Mouse (Mus musculus) left cerebral cortex, postnatal 14 days (tissue): ENCODE measurements around the gene Ndufb5. TPM values are rescaled to one million over a fixed set of nuclear protein-coding genes. Genes with fewer than 3 reads are reported as not detected.
A peak's percentile ranks its signal among the peaks of the same experiment; 100 is the strongest.
"Not testable (repeated sequence)": the region's sequence is repeated elsewhere in the genome, so short reads cannot be mapped to it uniquely, and the experiment has no call there.

Source experiments
- DNase-seq, 2 experiments: peaks; one replicate each; pipeline ENCODE4 v3.0.0; 2021 to 2022; ENCODE audit warnings: low spot score in 2 of 2, mixed read lengths in 1 of 2
- intact Hi-C: fragments of 180-260 bp; cut with DNase I; formaldehyde crosslinking; loops from one replicate; pipeline ENCODE4 v1.15.1; 2025
- long read RNA-seq, 2 experiments: library from polyadenylated mRNA; stranded (forward); transcript quantifications; one replicate each; pipeline ENCODE4 v2.0.0; 2021
- total RNA-seq, 2 experiments: library from RNA; stranded (reverse); gene quantifications; 2 replicates each; pipeline ENCODE4 v1.2.3; 2021

Ndufb5 gene
- 100 to 1,000 TPM; 187 to 207 TPM for total RNA-seq
- long read RNA-seq, experiment 1, transcript Ndufb5-204 (6 exons, 1,079 nt), result major isoform, 107 of 109 reads
- long read RNA-seq, experiment 1, partial matches to known transcripts, result 1 of 109 reads
- long read RNA-seq, experiment 1, other reads (novel, unspliced or antisense), result 1 of 109 reads
- long read RNA-seq, experiment 2, transcript Ndufb5-204 (6 exons, 1,079 nt), result major isoform, 89 of 95 reads
- long read RNA-seq, experiment 2, partial matches to known transcripts, result 2 of 95 reads
- long read RNA-seq, experiment 2, other reads (novel, unspliced or antisense), result 2 of 95 reads

DNA sequence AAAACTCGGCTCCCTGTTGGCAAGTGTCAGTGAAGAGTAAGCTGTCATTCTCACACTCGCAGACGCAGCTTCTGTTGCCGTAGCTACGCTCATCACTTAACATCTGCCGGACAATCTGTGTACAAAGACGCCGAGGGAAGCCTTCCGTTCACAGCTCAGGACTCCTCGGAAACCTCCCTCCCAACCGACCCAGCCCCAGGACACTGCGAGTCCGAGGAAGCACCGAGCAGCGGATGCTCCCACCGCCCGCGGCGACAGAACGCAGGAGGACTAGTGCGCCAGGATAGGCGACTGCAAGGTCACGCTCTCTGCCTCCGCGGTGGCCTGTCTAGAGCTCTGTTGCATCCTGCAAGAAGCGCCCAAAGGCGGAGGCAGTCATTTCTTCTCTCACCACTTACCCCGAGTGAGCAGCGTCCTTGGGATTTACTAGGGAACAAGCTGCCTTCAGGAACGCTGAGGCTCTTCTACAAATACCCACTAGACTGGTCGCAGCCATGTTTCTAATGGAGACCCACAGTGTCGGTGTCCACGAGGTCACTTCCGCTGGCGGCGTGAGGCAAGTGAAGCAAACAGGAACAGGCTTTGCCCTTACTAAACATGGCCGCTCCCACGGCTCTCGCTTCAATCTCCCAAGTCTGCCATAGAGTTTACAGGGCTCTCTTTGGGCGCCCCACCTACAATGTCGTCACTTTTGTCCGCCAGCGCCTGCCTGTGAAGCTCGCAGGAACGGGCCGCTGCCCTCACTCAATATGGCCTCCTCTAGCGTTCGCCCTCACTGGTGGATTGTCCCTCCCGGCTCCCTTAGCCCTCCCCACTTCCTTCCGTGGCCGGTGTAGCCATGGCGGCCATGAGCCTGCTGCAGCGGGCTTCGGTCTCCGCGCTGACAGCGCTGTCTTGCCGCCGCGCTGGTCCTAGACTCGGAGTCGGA, at the start of gene Ndufb5:
Gene Ndufb5 (plus strand): TSS at position 747 of the 928 bp plus-strand sequence.
- intact Hi-C loops, result loop anchor here (5.0 kb wide), 2 partner anchors 81 to 1066 kb away; partner anchors contain the start of gene Usp13
- peak; percentile 99 for DNase-seq

DNA sequence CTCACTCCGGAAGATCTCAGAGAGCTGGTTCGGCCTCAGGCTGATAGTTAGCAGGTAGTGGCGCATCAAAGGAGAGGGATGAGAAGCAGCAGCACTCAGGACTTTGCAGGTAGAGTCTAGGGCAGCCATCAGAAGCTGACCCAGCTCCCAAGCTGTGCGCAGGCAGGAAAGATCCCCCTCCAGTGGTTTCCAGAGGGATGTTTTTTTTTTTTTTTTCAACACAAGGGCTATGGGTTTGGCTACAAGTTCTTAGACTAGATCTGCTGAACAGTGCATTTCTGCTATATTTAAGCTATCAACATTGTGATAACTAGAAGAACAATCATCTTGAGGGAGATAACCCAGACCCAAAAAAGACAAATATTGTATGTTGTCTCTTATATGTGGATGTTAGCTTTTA, 49.6 kb upstream of the Ndufb5 start:
- DNase-seq, result no peak
- intact Hi-C loops, result no loop called here

DNA sequence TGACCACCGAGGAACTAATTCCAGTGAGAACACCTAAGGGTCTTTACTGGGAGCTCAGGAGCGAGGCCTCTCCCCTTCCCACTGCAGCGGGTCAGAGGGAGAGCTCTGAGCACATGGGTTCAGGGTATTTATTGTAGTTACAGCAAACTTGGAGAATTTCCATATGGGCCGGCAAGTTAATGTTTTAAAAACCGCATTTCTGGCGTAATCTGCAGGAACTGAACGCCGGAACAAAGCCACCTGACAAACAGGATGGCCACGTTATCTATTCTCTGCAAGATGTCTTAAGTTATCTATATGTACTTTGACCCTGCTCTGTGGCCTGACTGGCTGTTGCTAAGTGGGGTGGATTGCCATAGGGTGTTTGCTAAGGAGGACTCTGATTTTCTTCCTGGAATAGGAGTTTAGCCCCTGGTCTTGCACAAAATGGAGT, 47.2 kb upstream of the Ndufb5 start:
- intact Hi-C loops, result no loop called here
- no peak for DNase-seq

DNA sequence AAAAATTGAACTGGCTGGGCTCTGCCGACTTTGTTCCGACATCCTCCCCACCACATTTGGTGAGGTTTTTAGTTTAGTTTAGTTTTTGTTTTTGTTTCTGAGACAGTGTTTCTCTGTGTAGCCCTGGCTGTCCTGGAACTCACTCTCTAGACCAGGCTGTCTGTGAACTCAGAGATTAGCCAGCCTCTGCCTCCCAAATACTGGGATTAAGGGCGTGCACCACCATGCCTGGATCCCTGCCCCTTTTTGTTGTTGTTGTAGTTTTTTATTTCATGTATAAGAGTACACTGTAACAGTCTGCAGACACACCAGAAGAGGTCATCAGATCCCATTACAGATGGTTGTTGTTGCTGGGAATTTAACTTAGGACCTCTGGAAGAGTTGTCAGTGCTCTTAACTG, 46.8 kb upstream of the Ndufb5 start:
- no peak for DNase-seq
- intact Hi-C loops, result loop anchor here (5.0 kb wide), 1 partner anchor 43 kb away; no protein-coding TSS in a partner anchor

DNA sequence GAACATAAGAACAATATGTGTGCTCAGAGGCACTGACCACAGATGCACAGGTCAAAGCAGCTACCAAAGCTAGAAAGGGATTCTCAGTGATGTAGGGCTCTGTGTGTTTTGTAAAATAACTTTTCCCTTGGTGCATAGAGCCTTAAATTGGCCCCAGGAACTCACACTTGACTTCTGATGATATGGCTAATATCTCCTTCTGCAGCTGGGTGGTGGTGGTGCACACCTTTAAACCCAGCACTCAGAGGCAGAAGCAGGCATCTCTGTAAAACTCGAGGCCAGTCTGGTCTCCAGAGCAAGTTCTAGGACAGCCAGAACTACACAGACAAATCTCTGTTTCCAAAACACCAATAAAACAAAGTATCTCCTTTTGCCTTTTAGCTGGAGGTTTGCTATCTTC, 45.9 kb upstream of the Ndufb5 start:
- intact Hi-C loops, result loop anchor here (5.0 kb wide), 1 partner anchor 44 kb away; no protein-coding TSS in a partner anchor
- no peak for DNase-seq

DNA sequence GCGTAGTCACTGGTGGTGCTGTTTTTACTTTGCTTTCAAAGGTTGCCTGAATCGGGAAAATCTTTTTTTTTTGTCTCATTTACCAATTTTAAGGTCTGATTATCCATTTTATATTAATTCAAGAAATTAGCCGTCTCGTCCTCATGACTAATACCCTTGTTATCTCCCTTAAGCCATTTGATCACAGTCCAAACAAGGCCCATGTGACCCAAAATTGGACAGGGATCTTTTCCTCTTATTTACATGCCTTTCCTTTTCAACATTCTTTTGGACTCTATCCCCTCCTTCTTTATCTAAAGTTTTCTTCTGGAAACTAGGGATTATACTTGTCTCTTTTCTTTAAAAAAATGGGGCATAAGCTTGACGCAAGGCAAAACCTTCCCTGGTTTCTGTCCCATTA, 44.9 kb upstream of the Ndufb5 start:
- DNase-seq, result no peak
- intact Hi-C loops, result loop anchor here (5.0 kb wide), 1 partner anchor 45 kb away; no protein-coding TSS in a partner anchor

DNA sequence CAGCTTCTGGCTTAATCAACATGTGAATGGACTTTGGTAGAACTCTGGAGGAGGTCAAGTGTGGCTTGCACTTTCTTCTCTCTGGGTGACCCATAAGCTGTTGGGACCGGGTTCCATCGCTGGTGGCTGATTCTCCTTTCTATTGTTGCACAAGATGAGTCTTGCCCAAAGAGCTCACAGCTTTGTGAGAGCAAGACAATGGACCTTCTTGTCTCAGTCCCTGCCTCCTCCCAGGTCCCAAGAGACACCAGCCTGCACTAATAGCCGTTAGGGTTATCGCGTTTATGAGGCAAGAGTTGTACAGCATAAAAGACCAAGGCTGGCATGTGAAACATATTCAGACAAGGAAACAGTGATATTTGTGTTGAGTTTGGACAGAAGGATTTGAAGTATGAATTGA, 42.6 kb upstream of the Ndufb5 start:
- intact Hi-C loops, result loop anchor here (5.0 kb wide), 1 partner anchor 47 kb away; no protein-coding TSS in a partner anchor
- no peak for DNase-seq

DNA sequence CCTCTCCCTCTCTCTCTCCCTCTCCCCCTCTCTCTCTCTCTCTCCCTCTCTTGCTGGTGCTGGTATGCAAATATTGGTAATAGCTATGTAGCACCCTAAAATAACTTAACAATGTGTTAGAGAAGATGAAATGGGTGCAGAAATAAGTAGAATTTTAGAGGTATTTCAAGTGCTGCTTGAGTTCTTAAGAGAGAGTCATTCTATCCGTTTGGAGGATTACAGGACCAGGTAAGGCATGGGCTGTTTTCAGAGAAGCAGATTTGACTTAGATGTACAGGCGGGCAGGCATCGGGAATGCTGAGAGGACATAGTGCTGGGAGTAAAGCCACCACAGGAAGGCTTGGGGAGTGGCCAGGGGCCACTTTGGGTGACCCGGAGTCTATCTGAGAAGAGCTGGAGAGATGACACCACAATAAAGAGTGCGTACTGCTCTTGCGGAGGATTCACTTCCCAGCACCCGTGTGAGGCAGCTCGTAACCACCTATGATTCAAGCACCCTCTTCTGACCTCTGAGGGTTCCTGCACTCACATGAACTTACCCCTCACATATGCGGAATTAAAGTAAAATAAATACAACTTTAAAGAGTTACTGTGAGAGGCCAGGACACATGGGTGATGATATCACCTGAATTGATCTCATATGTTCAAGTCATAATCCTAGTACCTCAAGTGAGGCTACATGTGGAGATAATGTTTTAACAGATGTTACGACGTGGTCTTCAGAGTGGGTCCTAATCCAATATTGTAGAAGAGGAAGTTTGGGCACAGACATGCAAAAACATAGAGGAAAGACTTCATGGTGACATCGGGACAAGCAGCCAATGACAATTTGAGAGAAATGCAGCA, 41.8 kb upstream of the Ndufb5 start:
- intact Hi-C loops, result loop anchor here (5.0 kb wide), 1 partner anchor 48 kb away; no protein-coding TSS in a partner anchor
- DNase-seq, result no peak

DNA sequence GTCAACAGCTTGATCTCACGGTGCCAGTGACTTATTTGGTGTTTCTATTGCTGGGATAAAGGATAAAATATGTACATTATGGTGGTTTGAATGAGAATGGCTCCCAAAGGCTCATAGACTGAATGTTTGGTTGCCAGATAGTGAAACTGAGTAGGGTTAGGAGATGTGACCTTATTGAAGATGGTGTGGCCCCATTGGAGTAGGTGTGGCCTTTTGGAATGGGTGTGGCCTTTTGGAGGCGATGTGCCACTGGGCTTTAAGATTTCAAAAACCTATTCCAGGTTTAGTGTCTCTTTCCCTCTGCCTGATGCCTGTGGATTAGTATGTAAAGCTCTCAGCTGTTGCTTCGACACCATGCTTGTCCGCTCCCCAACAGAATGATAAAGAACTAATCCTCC, 41.2 kb upstream of the Ndufb5 start:
- no peak for DNase-seq
- intact Hi-C loops, result no loop called here

DNA sequence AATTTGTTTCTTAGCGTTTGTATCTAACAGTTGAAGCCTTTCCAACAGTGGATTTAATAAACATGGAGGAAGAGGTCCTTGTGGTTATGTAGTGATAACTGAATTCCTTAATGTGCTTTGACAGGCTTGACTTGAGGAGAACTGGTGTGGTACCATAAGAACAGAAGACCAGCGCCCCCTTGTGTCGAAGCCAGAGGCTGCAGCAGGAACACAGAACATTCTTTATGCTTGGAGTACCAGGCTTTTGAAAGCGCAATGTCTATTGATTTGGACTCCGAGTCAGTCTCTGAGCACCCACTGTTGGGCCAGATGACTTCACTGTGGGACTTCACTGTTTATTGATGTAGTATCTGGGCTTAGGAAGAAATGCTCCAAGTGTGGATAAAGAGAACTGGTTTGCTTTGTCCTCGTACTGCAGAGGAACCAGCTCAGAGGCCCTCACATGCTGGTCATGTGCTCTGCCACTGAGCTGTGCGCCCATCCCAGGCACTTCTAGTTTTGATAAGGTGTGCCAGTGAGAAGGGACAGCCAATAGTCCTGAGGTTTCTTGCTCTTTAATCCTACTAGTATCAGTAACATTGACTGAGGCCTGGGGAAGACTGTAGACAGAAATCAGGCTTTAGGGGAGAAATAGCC, 38.4 kb upstream of the Ndufb5 start:
- DNase-seq, result peak; percentile 98 to 99

DNA sequence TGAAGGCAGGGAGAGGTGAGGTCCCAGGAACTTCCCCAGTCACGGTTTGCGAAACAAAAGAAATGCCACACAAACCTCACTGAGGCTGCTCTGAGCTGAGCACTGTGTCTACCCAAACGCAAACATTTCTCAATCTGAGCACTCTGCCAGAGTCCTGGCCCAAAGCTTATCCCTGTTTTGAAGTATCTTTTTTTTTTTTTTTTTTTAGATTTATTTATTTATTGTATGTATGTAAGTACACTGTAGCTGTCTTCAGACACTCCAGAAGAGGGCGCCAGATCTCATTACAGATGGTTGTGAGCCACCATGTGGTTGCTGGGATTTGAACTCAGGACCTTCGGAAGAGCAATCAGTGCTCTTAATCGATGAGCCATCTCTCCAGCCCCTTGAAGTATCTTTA, 32.8 kb upstream of the Ndufb5 start:
- intact Hi-C loops, DNase-seq: not testable (repeated sequence)

More for the DNA sequence above, 38.4 kb upstream of the Ndufb5 start:
- intact Hi-C loops, result loop anchor here (2.0 kb wide), 1 partner anchor 88 kb away; no protein-coding TSS in a partner anchor

DNA sequence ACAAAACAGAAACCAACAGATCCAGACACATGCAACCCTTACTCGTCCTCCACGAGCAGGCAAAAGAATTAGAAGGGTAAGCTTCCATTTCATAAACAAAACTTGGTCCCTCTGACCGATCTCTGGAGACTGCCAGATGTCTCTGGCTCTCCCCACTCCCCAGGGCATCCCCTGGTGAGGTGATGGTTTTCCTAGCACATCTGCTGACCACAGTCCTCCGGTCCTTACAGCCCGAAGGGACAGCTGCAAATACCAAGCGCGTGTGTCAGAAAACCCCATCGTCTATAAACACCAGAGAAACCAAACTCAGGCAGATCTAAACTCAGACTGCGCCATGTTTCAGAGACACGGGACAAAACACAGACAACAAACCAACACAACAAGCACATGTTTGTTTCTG, 32.2 kb upstream of the Ndufb5 start:
- DNase-seq, intact Hi-C loops: not testable (repeated sequence)

DNA sequence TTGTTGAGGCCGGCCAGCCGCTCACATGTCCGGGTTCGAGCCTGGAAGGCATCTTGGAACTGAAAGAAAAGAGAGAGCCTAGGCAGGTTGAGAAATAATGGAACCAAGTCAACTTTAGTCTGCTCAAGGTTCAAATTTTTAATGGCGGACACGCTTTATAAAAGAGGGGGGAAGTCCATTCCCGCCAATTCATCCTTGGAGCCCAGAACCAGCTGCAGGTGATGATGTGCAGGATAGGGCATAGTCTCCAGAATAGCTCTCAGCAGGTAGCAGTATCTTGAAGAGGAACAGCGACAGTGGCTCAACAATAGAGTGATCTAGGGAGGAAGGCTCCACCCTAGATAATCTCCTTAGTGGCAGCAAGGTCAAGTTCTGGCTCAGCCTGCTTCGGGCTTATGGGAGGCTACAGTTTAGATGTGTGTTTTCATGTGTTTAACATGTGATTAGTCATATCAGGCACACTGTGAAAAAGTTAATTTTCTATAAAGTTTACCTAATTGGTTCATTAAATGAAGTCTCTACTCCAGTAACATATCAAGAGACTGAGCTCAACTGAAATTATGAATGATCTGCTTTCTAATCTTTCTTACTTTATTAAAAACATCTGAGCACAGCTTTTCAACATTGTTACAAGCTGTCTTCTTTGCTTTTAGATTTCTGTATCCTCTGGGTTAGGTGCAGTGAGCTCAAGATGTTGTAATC, 31.0 kb upstream of the Ndufb5 start, which contains the start of gene Actl6a:
Gene Actl6a (plus strand): TSS at position 652 of the 702 bp plus-strand sequence.
- intact Hi-C loops, DNase-seq: not testable (repeated sequence)

DNA sequence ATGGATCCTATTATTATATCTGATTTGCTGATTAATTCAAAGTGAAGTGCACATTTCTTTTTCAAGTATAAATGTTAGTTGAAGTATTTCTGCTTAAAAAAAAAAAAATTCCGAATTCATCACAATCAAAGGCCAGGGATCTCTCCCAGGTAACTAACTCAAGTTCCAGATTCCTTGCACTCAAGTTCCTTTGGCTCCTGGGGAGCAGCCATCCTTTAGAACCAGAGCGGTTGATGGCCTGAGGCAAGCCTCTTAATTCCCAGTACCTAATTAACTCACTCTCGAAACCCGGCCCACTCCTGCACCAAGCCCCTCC, 28.8 kb upstream of the Ndufb5 start:
- DNase-seq, result no peak
- intact Hi-C loops, result no loop called here

DNA sequence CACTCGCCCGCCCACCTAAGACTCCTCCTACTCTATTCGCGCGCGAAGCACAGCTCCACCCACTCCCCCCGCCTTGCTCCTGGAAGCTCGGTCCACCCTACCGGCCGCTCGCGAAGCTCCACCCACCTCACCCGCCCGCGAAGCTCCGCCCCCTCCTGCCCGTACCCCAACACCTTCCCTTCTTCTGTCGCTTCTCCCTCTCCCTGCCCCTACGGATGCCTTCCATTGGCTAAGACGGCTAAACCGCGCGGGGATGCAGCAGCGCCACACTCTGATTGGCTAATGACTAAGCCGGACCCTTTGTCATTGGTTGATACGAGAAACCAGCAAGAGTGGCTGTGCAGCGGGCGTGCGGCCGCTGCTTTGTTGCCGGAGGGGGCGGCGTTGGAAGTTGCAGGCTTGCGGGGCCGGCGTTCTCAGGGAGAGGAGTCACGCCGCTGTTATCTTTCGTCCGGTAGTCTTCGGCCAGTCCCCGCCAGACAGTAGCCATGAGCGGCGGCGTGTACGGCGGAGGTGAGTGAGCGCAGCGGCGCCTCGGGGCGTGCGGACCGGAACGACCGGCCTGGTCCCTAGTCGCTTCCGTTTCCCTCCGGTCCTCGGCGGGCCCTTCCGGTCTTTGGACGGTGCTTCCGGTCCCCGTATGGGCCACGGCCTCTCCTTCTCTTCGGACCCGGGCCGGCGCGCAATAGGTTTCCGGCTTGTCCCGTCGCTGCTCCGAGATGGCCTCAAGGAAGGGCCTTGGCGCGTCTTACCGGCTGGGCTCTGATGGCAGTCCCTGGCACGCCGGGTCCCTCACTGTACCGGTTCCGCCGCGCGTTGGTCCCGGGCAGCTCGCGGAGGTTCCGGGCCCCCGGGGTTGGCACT, 28.2 kb upstream of the Ndufb5 start:
- intact Hi-C loops, result no loop called here
- peak; percentile 95 to 99 for DNase-seq

DNA sequence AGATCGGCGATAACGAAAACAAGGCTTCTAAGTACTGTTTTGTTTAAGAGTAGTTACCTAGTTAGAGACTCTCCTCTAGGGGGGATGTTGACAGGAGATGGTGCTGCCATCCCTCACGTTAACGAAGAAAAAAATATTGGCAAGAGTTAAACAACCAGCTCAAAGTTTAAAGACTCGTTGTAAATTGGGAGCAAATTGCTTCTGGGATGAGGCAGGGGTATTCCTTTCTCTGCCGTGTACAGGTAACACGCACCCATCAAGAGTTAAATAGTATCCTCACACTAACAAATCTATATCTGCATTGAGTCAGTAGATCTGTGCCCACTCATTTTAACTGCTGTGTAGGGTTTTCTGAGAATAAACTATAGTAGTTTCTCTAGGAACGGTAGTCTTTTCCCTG, 27.4 kb upstream of the Ndufb5 start:
- intact Hi-C loops, result no loop called here
- DNase-seq, result no peak

DNA sequence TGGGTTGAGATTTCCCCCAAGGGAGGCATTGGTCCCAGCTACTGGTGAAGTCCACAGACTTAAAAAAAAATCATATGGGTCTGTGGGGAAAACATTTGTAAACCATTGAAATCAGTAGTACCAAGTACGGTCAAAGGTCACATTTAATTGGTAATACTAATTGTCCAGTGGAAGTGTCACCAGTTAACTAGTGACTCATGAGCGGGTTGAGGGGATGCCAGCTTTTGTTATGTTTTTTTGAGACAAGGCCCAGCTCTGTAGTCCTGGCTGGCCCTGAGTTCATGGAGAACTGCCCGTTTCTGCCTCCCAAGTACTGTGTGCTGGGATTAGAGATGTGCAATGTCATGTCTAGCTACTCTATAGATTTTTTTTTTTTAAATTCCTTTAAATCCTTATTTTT, 23.1 kb upstream of the Ndufb5 start:
- intact Hi-C loops, result no loop called here
- DNase-seq, result no peak
